Comparison of ENCODE assay signal across 8 mouse cellular contexts in genomic region chrX:143058829-143059228, GRCm38 (mm10). TPM values are rescaled to one million over a fixed set of nuclear protein-coding genes. Genes with fewer than 3 reads are reported as not detected.
A peak's percentile ranks its signal among the peaks of the same experiment; 100 is the strongest.
DNase-seq lines count a peak whose midpoint lies in the region; ATAC-seq lines count a peak whose summit lies in the region.

No protein-coding gene starts in this region.

- peak; percentile 34 for DNase-seq in CD4-positive helper T cell, adult 2 months (ENCODE audit: low read depth, low spot score)
- DNase-seq in brain, adult 2 months (ENCODE audit: low read depth, low spot score) = peak; percentile 61
- DNase-seq in kidney, postnatal 10 days = peak; percentile 86
- DNase-seq in liver, embryonic 13.5 days = peak; percentile 23
- DNase-seq in neural tube, embryonic 10.5 days (ENCODE audit: extremely low spot score, low spot score) = peak; percentile 81

- H3K27me3 ChIP-seq in heart, embryonic 14.5 days (ENCODE audit: control insufficient read depth, insufficient read depth, low read length) = peaks cover 3% of the 10 kb centered on the region; the same call in 1 of the 2 replicates
- peaks cover 27% of the 10 kb centered on the region for H3K27me3 ChIP-seq in liver, embryonic 13.5 days
- H3K27me3 ChIP-seq in stomach, embryonic 14.5 days (ENCODE audit: control insufficient read depth, insufficient read depth, low read length) = no peaks in the 10 kb centered on the region

- H3K9ac ChIP-seq in heart, embryonic 14.5 days (ENCODE audit: low read length) = peak overlapping the region; percentile 38; the same call in 1 of the 2 replicates
- H3K9ac ChIP-seq in liver, embryonic 13.5 days = no peak overlapping the region
- H3K9ac ChIP-seq in stomach, embryonic 14.5 days (replicated peaks; ENCODE audit: low read depth, low read length) = no peak overlapping the region

- H3K9me3 ChIP-seq in heart, embryonic 14.5 days (ENCODE audit: control insufficient read depth, low read length) = no peaks in the 10 kb centered on the region
- no peaks in the 10 kb centered on the region for H3K9me3 ChIP-seq in liver, embryonic 13.5 days (replicated peaks)
- no peaks in the 10 kb centered on the region for H3K9me3 ChIP-seq in stomach, embryonic 14.5 days (ENCODE audit: control insufficient read depth, low read depth, low read length)

- ATAC-seq in erythroblast, adult 5-6 weeks (replicated peaks; ENCODE audit: low FRiP score, poor library complexity, severe bottlenecking) = peak; percentile 85
- ATAC-seq in heart, embryonic 14.5 days (ENCODE audit: insufficient number of reproducible peaks, insufficient read depth, low FRiP score, low read depth) = no peak
- ATAC-seq in liver, embryonic 13.5 days (ENCODE audit: low read depth) = no peak
- ATAC-seq in stomach, embryonic 14.5 days (ENCODE audit: insufficient number of reproducible peaks, insufficient read depth, low FRiP score, low read depth) = 0 out of 2 replicates have a peak, but pooled peaks have one; percentile 10

- H3K36me3 ChIP-seq in heart, embryonic 14.5 days (ENCODE audit: control insufficient read depth, insufficient read depth, low read length) = no peaks in the 10 kb centered on the region
- no peaks in the 10 kb centered on the region for H3K36me3 ChIP-seq in liver, embryonic 13.5 days
- H3K36me3 ChIP-seq in stomach, embryonic 14.5 days (ENCODE audit: control insufficient read depth, insufficient read depth, low read length) = no peaks in the 10 kb centered on the region

- H3K4me2 ChIP-seq in heart, embryonic 14.5 days (ENCODE audit: low read length) = peak overlapping the region; percentile 58
- peak overlapping the region; percentile 24; the same call in 1 of the 2 replicates for H3K4me2 ChIP-seq in liver, embryonic 13.5 days
- H3K4me2 ChIP-seq in stomach, embryonic 14.5 days (replicated peaks; ENCODE audit: low read depth, low read length) = peak overlapping the region; percentile 35

- H3K4me3 ChIP-seq in heart, embryonic 14.5 days (ENCODE audit: control insufficient read depth in 1 of 2, insufficient read depth in 1 of 2, low read depth in 1 of 2, low read length in 2 of 2) = peak overlapping the region in 1 of 2 experiments; percentile 33; a peak in 2 of 4 replicates
- no peak overlapping the region for H3K4me3 ChIP-seq in liver, embryonic 13.5 days (replicated peaks)
- no peak overlapping the region for H3K4me3 ChIP-seq in stomach, embryonic 14.5 days (ENCODE audit: low read depth, low read length)

- peaks cover 0 to 2% of the 10 kb centered on the region in 2 experiments; a peak in 2 of 4 replicates for H3K4me1 ChIP-seq in heart, embryonic 14.5 days (ENCODE audit: control insufficient read depth in 2 of 2, insufficient read depth in 2 of 2, low read length in 2 of 2)
- H3K4me1 ChIP-seq in liver, embryonic 13.5 days (replicated peaks) = no peaks in the 10 kb centered on the region
- no peaks in the 10 kb centered on the region for H3K4me1 ChIP-seq in stomach, embryonic 14.5 days (ENCODE audit: control insufficient read depth, insufficient read depth, low read length)

- no peak overlapping the region for H3K27ac ChIP-seq in heart, embryonic 14.5 days (replicated peaks in 1 of 2; ENCODE audit: control insufficient read depth in 1 of 2, insufficient read depth in 1 of 2, low read depth in 2 of 2, low read length in 2 of 2)
- H3K27ac ChIP-seq in liver, embryonic 13.5 days = no peak overlapping the region
- H3K27ac ChIP-seq in stomach, embryonic 14.5 days (ENCODE audit: low read length) = no peak overlapping the region

- WGBS in heart, embryonic 14.5 days = 16% methylated on average over 12 of the region's 12 CpGs
- WGBS in liver, embryonic 13.5 days (ENCODE audit: insufficient replicate concordance) = 5% methylated on average over 12 of the region's 12 CpGs
- WGBS in stomach, embryonic 14.5 days = 25% methylated on average over 12 of the region's 12 CpGs

RNA-seq across cellular contexts. Expression of gene Rtl9, which starts 40.6 kb away (rescaled TPM):
- total RNA-seq in erythroblast, adult 5-6 weeks (2015; ENCODE audit: low replicate concordance) = 0.42 TPM in 1 of 2 replicates, not detected in the other
- total RNA-seq in erythroblast, adult 5-6 weeks (2017; ENCODE audit: low replicate concordance) = 0.60 TPM in 1 of 2 replicates, not detected in the other
- polyA plus RNA-seq in heart, embryonic 14.5 days (2014; fragmentation: Nextera tagmentation; extraction: Ambion mirVana) = 0.15 TPM in 1 of 2 replicates, not detected in the other
- 0.02 TPM in 1 of 2 replicates, not detected in the other for polyA plus RNA-seq in liver, embryonic 13.5 days (2015; fragmentation: Nextera tagmentation; extraction: Ambion mirVana)
- 0.81 and 1.1 TPM in 2 replicates for polyA plus RNA-seq in stomach, embryonic 14.5 days (2014; fragmentation: Nextera tagmentation; extraction: Ambion mirVana)

Comparison
In these comparisons a context has a peak if more than half of its experiments do, and no peak if none do; other contexts are left out.
1. DNase-seq: peak in every context shown above with its lines; median percentile 86 in kidney, postnatal 10 days; 81 in neural tube, embryonic 10.5 days; 61 in brain, adult 2 months; 34 in CD4-positive helper T cell, adult 2 months; 23 in liver, embryonic 13.5 days.
2. ATAC-seq: peak in erythroblast, adult 5-6 weeks (single experiment) and stomach, embryonic 14.5 days (single experiment); none in heart, embryonic 14.5 days (single experiment) and liver, embryonic 13.5 days (single experiment).
3. Peak in every context shown above with its lines, with median percentiles within 50 percentile points of each other: H3K4me2 ChIP-seq.